Mouse (Mus musculus) left cerebral cortex, postnatal 25 days (tissue): ENCODE measurements around the gene Drc3. TPM values are rescaled to one million over a fixed set of nuclear protein-coding genes. Genes with fewer than 3 reads are reported as not detected.
"Not testable (repeated sequence)": the region's sequence is repeated elsewhere in the genome, so short reads cannot be mapped to it uniquely, and the experiment has no call there.

Experiments used
- DNase-seq, 2 experiments: peaks; one replicate each; pipeline ENCODE4 v3.0.0; 2022; ENCODE audit warnings: low spot score in 2 of 2, mixed read lengths in 1 of 2
- intact Hi-C: fragments of 180-260 bp; cut with DNase I; formaldehyde crosslinking; loops from one replicate; pipeline ENCODE4 v1.15.1; 2025
- total RNA-seq, 2 experiments: library from RNA; stranded (reverse); gene quantifications; 2 replicates each; pipeline ENCODE4 v1.2.3; 2021

Gene Drc3
- total RNA-seq, 2 experiments from 2014 or later, result 9.1 to 11.1 TPM

GRCm38 (mm10) chr11:60436618-60437017 lies 83.5 kb downstream of the Drc3 start:
- intact Hi-C loops, result loop anchor here (10.0 kb wide), 1 partner anchor 562 kb away; no protein-coding TSS in a partner anchor
- peak in 1 of 2 experiments; percentile 30 for DNase-seq

DNA sequence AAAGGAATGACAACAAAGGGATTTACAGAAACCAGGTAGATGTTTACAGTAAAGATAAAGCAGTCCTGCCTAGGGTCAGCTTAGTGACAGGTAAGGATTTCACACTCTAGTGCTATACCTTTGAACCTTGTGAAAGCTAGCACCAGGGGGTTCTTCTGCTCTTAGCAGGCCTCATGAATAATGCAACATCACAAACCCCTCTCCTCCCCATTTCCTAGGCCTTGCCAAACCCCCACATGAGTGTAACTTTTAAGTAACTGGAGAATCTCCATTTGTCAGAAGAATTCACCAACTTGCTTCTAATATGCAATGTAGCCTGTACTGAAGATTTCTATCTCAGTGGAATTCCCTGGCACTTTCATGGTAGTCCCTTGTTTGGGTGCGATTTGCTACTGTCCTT lies 86.5 kb downstream of the Drc3 start:
- DNase-seq, result not testable (repeated sequence)
- intact Hi-C loops, result loop anchor here (10.0 kb wide), 1 partner anchor 565 kb away; no protein-coding TSS in a partner anchor

DNA sequence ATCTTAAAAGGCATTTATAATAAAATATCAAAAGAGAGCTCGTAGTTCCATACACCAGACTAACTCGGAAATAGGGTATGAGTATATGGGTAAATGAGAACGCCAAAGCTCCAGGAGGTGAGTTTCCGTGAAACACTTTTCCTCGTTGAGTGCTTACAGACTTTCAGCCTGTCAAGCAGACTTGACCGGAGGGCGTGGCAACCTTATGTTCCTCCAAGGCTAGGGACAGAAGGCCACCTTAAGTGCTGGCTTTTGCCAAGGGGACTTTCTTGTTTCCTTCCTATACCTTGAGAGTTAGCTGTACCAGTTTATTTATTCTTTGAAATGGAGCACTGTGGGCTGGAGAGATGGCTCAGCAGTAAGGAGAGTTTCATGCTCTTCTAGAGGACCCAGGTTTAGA lies 87.0 kb downstream of the Drc3 start:
- intact Hi-C loops, result no loop called here
- no peak for DNase-seq

- peak in 1 of 2 experiments; percentile 63 for DNase-seq
Observed at GRCm38 (mm10) chr11:60442896-60443295, 89.8 kb downstream of the Drc3 start.

More at GRCm38 (mm10) chr11:60442896-60443295, 89.8 kb downstream of the Drc3 start:
- intact Hi-C loops, result no loop called here

Other genes with a start within 250 kb of the Drc3 start
- 10 to 100 TPM; 59.4 to 69.2 TPM for gene Rai1, start 248.3 kb upstream of the Drc3 start, total RNA-seq
- 10 to 100 TPM; 42.3 to 50.7 TPM for gene Srebf1, start 130.7 kb upstream of the Drc3 start, total RNA-seq
- gene Tom1l2, start 424 bp upstream of the Drc3 start, total RNA-seq, result 100 to 1,000 TPM; 200 to 203 TPM
- gene Gid4, start 63.8 kb downstream of the Drc3 start, total RNA-seq, result 10 to 100 TPM; 51.6 to 53.7 TPM
- 10 to 100 TPM; 25.0 to 31.8 TPM for gene Atpaf2, start 65.1 kb downstream of the Drc3 start, total RNA-seq
- gene Drg2, start 101.3 kb downstream of the Drc3 start, total RNA-seq, result 10 to 100 TPM; 70.8 to 76.6 TPM
- under 1 TPM; 0.07 to 0.09 TPM for gene Myo15, start 116.0 kb downstream of the Drc3 start, total RNA-seq
- gene Alkbh5, start 183.1 kb downstream of the Drc3 start, total RNA-seq, result 10 to 100 TPM; 55.2 to 55.6 TPM